Mouse (Mus musculus) cerebellum, postnatal 14 days (tissue): ENCODE results near the gene Nsd2.
A peak's percentile ranks its signal among the peaks of the same experiment; 100 is the strongest.
"Not testable (repeated sequence)": the region's sequence is repeated elsewhere in the genome, so short reads cannot be mapped to it uniquely, and the experiment has no call there.

ENCODE experiments used
- DNase-seq, 2 experiments: peaks; one replicate each; pipeline ENCODE4 v3.0.0; 2021; ENCODE audit warnings: mixed read lengths in 2 of 2

Nsd2 gene

DNA sequence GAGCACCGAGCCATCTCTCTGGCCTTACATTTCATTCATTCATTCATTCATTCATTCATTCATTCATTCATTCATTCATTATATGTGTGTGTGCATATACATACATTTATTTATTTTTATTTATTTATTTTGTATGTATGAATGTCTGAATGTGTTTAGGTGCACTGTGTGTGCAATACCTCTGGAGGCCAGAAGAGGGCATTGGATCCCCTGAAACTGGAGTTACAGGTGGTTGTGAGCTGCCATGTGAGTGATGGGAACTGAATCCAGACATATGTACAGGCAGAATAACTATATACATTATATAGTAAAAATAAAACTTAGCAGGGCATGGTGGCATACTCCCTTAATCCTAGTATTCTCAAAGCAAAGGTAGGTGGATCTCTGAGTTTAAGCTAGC, 32.6 kb downstream of the Nsd2 start:
- DNase-seq: peak; percentile 25 to 55

DNA sequence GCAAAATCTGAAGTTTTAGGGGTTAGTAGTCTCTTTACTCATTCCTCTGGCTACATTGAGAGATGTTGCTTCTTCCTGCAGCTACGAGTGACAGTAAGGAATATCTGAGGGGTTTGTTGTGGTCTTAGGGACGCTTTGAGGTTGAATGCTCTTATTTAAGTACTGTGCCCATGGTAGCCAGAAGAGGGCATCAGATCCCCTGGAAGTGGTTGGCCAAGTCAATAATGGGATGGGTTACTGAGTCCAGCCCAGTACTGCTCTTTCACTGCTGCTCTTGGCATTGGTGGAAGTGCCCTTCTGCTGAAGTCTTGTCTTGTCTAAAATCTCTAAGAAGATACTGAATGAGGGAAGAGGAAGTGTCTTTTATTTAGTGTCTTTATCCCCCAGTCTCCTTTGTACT, 33.5 kb downstream of the Nsd2 start:
- peak; percentile 31 to 41 for DNase-seq

GRCm38 (mm10) chr5:33857693-33858092, 37.2 kb downstream of the Nsd2 start:
- no peak for DNase-seq

DNA sequence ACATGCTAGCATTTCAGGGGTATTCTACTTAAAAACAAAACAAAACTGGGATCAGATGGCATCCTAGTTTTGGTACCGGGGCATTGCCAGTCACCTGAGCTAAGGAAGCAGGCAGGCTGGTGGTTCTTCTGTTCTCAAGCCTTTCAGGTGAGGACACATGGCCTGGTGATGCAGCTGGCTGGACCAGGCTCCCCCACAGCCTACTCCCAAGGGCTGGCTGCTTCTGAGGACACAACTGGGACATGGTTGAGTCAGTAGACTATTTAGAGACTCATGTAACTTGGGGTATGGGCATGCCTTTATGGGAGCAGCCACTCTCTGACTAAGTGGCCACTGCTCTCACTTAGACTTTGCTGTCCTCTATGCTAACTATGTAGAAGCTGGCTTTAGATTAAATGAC, 54.9 kb downstream of the Nsd2 start:
- DNase-seq: no peak

DNA sequence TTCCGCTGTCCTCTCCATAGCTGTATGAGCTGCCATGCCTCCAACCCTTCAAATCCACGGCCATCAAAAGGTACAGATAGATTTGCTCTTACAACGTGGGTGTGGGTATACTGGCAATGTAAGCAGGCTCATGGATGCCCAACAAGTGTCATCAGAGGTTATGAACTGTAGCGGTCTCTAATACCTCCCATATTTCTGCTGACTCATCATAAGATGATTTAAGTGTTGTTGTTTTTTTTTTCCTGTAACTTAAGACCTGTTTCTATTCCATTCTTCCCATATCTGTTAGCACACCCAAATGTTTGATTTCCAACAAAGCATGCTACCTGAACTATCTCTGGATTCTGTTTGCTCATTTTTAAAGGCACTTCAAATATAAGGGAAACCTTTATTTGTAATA, 60.6 kb downstream of the Nsd2 start:
- DNase-seq: no peak

DNA sequence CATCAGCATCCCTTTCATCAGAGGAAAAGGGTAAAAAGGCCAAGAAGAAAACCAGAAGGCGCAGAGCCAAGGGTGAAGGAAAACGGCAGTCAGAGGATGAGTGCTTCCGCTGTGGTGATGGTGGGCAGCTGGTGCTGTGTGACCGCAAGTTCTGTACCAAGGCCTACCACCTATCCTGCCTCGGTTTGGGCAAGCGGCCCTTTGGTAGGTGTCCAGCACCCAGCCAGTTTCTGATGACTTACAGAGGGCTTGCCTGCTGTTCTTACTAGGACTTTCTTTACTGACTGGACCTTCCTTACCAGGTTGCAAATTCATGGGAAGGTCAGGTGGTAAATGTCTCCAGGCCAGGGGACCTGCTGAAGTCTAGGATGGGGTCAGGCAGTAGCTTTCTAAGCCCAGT, 72.9 kb downstream of the Nsd2 start:
- no peak for DNase-seq

GRCm38 (mm10) chr5:33895116-33895515, 74.6 kb downstream of the Nsd2 start:
- no peak for DNase-seq

- DNase-seq: no peak
Measured at GRCm38 (mm10) chr5:33897158-33897557, 76.6 kb downstream of the Nsd2 start.

DNA sequence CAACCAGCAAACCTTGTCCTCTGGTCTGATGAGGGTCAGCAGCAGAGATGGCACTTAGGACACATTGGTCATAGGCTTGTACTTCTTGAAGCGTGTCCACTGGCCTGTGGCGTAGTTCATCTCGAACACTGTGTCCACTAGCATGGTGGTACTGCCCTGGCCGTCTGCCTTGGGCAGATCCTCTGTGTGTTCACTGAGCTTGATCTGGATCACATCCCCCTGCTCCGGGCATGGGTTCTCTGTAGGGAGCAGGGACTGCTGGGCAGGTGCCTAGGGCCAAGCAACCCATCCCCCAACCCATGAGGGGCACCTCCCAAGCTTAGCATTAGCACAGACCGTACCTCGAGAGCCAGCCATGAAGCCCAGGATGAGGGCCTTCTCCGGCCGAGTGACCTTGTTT, 78.1 kb downstream of the Nsd2 start:
- DNase-seq: peak in 1 of 2 experiments; percentile 14

DNA sequence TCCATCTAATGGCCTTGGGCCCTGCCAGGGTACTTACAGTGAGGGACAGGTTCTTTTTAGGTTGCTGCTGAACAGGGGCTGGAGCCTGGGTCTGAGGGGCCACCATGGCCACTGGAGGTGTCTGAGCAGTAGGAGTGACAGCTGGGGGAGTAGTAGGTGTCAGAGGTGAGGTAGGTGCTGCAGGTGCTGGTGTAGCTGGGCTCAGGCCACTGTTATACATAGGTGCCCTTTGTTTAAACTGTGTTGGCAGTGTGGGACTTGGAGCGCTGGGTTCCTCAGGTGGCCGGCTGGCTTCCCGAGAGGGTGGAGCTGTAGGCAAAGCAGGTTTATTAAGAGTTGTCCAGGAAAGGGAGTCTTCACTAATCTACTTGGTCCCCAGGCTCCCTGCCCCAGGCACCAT, 78.7 kb downstream of the Nsd2 start:
- no peak for DNase-seq

DNA sequence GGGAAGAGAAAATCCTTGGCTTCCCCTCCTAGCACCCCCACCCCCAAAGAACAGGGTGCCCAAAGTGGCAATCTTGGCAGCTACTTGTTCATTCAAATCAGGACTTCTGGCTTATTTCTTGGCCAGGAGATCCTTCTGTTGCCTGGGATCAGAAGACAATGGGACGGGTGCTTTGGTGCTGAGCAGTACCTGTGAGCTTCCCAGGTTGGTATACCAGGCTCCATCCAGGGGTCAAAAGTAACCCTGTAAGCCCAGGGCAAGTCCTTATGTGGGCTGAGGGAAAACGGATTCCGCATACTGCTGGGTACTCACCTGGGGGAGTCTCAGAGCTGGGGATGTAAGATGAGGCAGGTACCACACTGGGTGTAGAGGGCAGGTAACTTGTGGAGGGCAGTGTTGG, 79.6 kb downstream of the Nsd2 start:
- DNase-seq: no peak

GRCm38 (mm10) chr5:33900701-33901263, 80.3 kb downstream of the Nsd2 start:
- no peak for DNase-seq

GRCm38 (mm10) chr5:33901278-33901677, 80.8 kb downstream of the Nsd2 start:
- no peak for DNase-seq

DNA sequence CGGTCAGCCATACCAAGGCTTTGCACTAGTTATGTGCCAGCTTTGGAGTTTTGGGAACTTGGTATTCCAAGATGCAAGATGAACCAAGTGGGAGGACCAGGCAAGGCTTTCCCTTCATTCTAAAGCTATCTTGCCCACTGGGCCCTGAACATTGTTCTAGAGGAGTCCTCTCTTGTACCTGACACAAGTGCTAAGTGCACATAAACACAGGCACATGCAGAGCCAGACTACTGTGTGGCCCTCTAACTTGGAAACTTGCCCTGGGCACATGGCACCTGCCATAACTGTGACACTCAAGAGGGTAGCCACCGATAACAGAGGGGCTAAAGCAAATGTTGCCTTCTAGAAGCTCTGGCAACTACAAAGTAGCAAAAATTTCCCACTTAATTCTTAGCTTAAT, 82.2 kb downstream of the Nsd2 start:
- DNase-seq: peak in 1 of 2 experiments; percentile 32

GRCm38 (mm10) chr5:33903176-33903575, 82.7 kb downstream of the Nsd2 start:
- DNase-seq: no peak

GRCm38 (mm10) chr5:33915031-33915430, 94.5 kb downstream of the Nsd2 start:
- DNase-seq: peak in 1 of 2 experiments; percentile 0

GRCm38 (mm10) chr5:33916616-33917015, 96.1 kb downstream of the Nsd2 start:
- not testable (repeated sequence) for DNase-seq

DNA sequence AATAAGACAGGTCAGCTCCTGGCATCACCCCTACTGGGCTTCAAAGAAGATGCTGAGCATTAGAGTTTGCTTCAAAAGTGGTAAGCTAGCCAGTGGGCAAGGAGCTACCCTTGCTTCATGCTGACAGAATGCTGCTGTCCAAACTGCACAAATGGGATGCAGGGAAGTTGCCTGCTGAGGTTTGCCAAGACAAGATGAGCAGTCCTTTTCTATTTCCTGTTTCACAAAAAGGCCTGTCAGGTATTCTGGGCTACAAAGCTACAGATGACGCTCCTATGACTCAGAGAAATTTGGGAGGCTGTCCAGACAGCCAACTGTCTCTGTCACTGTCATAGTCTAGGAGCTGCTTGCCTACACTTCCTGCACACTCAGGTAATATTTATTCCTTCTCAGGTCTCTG, 98.9 kb downstream of the Nsd2 start:
- peak; percentile 58 to 83 for DNase-seq

DNA sequence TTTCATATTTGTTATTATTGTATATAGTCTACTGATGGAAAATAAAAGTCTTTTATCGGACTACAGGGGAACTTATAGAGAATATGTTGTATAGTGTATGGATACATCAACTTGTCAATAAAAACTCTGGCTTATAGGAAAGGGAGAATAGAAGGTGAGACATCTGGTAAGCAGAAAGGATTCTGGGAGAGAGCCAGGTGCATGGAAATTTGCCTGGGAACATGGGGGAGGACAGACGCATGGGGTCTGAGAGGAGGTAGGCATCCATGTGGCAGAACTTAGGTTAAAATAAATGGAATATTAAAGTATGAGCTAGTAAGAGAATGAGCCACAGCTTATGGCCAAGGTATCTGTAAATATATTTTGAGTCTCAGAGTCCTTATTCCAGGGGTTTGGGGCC, 99.5 kb downstream of the Nsd2 start:
- peak; percentile 47 to 51 for DNase-seq

- DNase-seq: no peak
Measured at GRCm38 (mm10) chr5:33920924-33921323, 100.4 kb downstream of the Nsd2 start.

DNA sequence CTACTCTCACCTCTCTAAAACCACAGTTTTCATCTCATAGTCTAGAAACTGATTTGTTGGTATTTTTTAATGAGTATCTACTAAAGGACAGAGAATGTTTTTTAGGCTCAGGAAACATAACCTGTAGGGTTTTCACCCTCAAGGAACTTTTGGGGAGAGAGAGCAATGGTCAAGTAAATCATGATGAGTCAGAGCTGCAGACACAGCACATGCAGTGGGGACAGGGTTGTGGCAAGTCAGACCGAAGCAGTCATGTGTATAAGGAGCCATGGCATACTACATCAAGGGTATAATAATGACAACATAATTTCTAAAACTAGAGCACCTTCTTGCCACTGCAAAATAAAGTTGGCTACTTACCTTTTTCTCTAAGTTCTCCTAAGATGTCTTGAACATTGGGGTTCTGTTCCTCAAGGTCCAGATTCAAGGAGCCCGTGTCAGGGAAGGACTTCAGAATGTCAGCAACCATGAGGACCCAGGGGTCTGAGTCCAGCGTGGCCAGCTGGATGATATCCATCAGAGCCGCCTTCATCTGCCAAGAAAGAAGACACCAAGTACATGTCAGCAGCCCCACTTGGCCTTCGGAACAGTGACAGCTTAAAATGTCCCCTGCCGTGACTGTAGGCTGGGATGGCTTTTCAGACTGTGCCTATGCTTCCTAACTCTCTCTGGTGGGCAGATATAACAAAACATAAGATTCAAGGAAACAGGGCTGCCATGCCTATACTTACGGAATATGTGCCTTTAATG, 101.1 kb downstream of the Nsd2 start:
- peak; percentile 67 to 79 for DNase-seq

DNA sequence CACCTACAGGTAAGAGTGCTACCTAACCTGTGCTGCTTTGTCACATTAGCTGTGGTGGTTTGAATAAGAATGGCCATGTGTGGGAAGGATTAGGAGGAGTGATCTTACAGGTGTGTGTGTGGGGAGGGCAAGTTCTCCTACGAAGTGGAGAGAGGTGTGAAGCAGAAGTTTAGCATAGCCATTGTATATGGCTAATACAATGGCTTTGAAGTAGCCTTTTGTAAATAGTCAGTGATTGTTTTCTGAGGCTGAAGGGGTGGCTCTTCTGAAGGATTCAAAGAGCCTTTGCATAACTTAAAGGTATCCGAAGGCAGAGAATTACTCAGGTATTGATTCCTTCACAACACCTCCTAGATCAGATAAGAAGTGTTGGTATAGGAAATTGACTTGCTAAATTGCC, 102.0 kb downstream of the Nsd2 start:
- no peak for DNase-seq

DNA sequence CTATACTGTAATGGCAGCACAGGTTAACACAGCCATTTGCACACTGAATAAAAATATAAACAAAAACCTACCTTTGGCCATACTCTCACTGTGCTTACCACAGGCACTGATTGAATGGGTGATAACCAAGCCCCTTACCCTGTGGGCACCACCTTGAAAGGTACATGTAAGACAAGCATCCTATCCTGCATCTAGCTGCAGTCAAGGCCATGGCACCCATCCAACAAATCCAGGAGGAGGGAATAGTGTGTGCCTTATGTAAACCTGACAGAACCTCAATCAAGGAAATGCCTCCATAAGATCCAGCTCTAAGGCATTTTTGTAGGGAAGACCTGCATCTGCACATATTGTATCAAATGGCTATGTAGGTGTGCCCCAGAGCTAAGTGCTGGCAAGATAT, 105.6 kb downstream of the Nsd2 start:
- DNase-seq: peak; percentile 46 to 48

DNA sequence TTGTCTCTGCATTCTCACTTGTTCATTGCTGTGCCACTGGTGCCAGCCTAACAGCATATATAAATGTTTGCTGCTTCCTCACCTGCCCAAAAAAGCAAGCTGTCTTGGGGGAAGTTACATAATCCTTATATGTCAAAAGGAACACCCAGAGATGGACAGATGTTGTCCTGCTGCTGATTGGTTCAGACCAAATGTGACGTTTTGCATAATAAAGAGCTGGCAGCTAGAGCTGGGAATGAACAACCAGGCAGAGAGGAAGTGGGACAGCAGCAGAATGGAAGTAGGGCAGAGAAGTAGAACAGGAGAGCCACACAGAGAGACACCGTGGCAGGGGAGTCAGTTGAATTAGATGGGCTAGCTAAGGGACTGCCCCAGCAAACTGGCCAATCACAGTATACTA, 111.9 kb downstream of the Nsd2 start:
- DNase-seq: no peak

GRCm38 (mm10) chr5:33934081-33934480, 113.6 kb downstream of the Nsd2 start:
- DNase-seq: no peak
